Mouse (Mus musculus): ENCODE measurements around the gene Srgap2.

GRCm38 (mm10) chr1:131491579-131491978 is 35.6 kb downstream of the Srgap2 start:
- TF ChIP-seq CTCF (IDR thresholded peaks at IDR 0.05; ENCODE audit: low read depth, low read length) = no peak
- no peak for TF ChIP-seq POLR2A (IDR thresholded peaks at IDR 0.05; ENCODE audit: borderline replicate concordance, low read depth, low read length)

Measured in bone marrow macrophage, adult 2 months (primary cell).